Mouse (Mus musculus): ENCODE measurements at regions not wholly inside any gene's neighbourhood (a gene's known extent, or its start where the extent isn't known, plus 50 kb on each side); places are given as distances from the start of the nearest gene placed in this dataset.

- ChIA-PET CTCF (no interaction called here), POLR2A (no interaction called here)
Measured at GRCm38 (mm10) chr6:143414590-143415382, 247.8 kb downstream of the Etnk1 start.

- CTCF ChIA-PET = no interaction called here
- POLR2A ChIA-PET = no interaction called here
Measured at GRCm38 (mm10) chr6:143415383-143415778, 248.4 kb downstream of the Etnk1 start.

- ChIA-PET CTCF (interaction anchor here in 1 of 4 experiments (1.0 kb wide), 1 partner anchor 46 kb away, joined by 3 read pairs; no protein-coding TSS in a partner anchor), POLR2A (interaction anchor here in 1 of 4 experiments (0.6 kb wide), 1 partner anchor 1013 kb away, joined by 3 read pairs; no protein-coding TSS in a partner anchor)
Measured at GRCm38 (mm10) chr6:143419872-143420271, 252.9 kb downstream of the Etnk1 start.

GRCm38 (mm10) chr6:143423026-143423425 lies 256.0 kb downstream of the Etnk1 start:
- CTCF ChIA-PET = no interaction called here

GRCm38 (mm10) chr6:143425182-143425829 lies 258.3 kb downstream of the Etnk1 start:
- POLR2A ChIA-PET = interaction anchor here in 1 of 4 experiments (1.0 kb wide), 1 partner anchor 117 kb away, joined by 3 read pairs; no protein-coding TSS in a partner anchor

More at GRCm38 (mm10) chr6:143423026-143423425, 256.0 kb downstream of the Etnk1 start:
- POLR2A ChIA-PET = no interaction called here

GRCm38 (mm10) chr6:143431896-143432450 lies 265.0 kb downstream of the Etnk1 start:
- CTCF ChIA-PET = no interaction called here
- POLR2A ChIA-PET = no interaction called here

More at GRCm38 (mm10) chr6:143425182-143425829, 258.3 kb downstream of the Etnk1 start:
- CTCF ChIA-PET = no interaction called here

GRCm38 (mm10) chr6:143437367-143438271 lies 270.6 kb downstream of the Etnk1 start:
- POLR2A ChIA-PET = no interaction called here
- CTCF ChIA-PET = interaction anchor here in 2 of 4 experiments (0.6 to 1.2 kb wide), 2 partner anchors 29 to 64 kb away, joined by 3 read pairs; no protein-coding TSS in a partner anchor

GRCm38 (mm10) chr6:143438272-143438591 lies 271.2 kb downstream of the Etnk1 start:
- CTCF ChIA-PET = interaction anchor here in 1 of 4 experiments (1.2 kb wide), 1 partner anchor 64 kb away, joined by 3 read pairs; no protein-coding TSS in a partner anchor
- POLR2A ChIA-PET = no interaction called here

GRCm38 (mm10) chr6:143439484-143439883 lies 272.5 kb downstream of the Etnk1 start:
- POLR2A ChIA-PET = interaction anchor here in 1 of 4 experiments (0.6 kb wide), 1 partner anchor 19 kb away, joined by 6 read pairs; no protein-coding TSS in a partner anchor

GRCm38 (mm10) chr6:143440237-143440950 lies 273.4 kb downstream of the Etnk1 start:
- CTCF ChIA-PET = interaction anchor here in 2 of 4 experiments (0.6 to 0.7 kb wide), 2 partner anchors 67 to 300 kb away, joined by 3 to 5 read pairs; no protein-coding TSS in a partner anchor
- POLR2A ChIA-PET = no interaction called here

More at GRCm38 (mm10) chr6:143439484-143439883, 272.5 kb downstream of the Etnk1 start:
- CTCF ChIA-PET = no interaction called here

GRCm38 (mm10) chr6:143442361-143442760 lies 275.3 kb downstream of the Etnk1 start:
- ChIA-PET CTCF (no interaction called here), POLR2A (no interaction called here)

- CTCF ChIA-PET = interaction anchor here in 1 of 4 experiments (0.5 kb wide), 1 partner anchor 116 kb away, joined by 7 read pairs; no protein-coding TSS in a partner anchor
- POLR2A ChIA-PET = no interaction called here
Measured at GRCm38 (mm10) chr6:143443446-143443845, 276.4 kb downstream of the Etnk1 start.

GRCm38 (mm10) chr6:143444782-143445181 lies 277.8 kb downstream of the Etnk1 start:
- ChIA-PET POLR2A (interaction anchor here in 1 of 4 experiments (0.7 kb wide), 1 partner anchor 29 kb away, joined by 4 read pairs; no protein-coding TSS in a partner anchor), CTCF (no interaction called here)

- CTCF ChIA-PET = interaction anchor here in 2 of 4 experiments (0.6 to 0.8 kb wide), 2 partner anchors 112 to 166 kb away, joined by 3 read pairs; no protein-coding TSS in a partner anchor
- POLR2A ChIA-PET = no interaction called here
Measured at GRCm38 (mm10) chr6:143445834-143446552, 279.0 kb downstream of the Etnk1 start.

GRCm38 (mm10) chr6:143447060-143447459 lies 280.0 kb downstream of the Etnk1 start:
- ChIA-PET POLR2A (no interaction called here), CTCF (interaction anchor here in 2 of 4 experiments (0.5 to 0.6 kb wide), 2 partner anchors 126 to 1399 kb away, joined by 3 to 5 read pairs; no protein-coding TSS in a partner anchor)

- POLR2A ChIA-PET = no interaction called here
Measured at GRCm38 (mm10) chr6:143449071-143449470, 282.1 kb downstream of the Etnk1 start.

GRCm38 (mm10) chr6:143451869-143452268 lies 284.8 kb downstream of the Etnk1 start:
- ChIA-PET CTCF (no interaction called here), POLR2A (no interaction called here)

More at GRCm38 (mm10) chr6:143449071-143449470, 282.1 kb downstream of the Etnk1 start:
- CTCF ChIA-PET = no interaction called here
